Mouse (Mus musculus) gastrocnemius, adult 2 months (tissue): ENCODE measurements around the gene Grik4. TPM values are rescaled to one million over a fixed set of nuclear protein-coding genes. Genes with fewer than 3 reads are reported as not detected.

Experiments used
- DNase-seq: peaks from one replicate; pipeline ENCODE4 v3.0.0; 2022
- H3K27ac ChIP-seq: fragments of 200-600 bp; 2 replicates; pipeline ENCODE4 v1.8.1; 2022; ENCODE audit warnings: mild to moderate bottlenecking
- H3K4me3 ChIP-seq: fragments of 200-600 bp; 2 replicates; pipeline ENCODE4 v1.8.1; 2022; ENCODE audit warnings: mild to moderate bottlenecking, moderate library complexity
- CTCF ChIP-seq: fragments of 200-600 bp; IDR thresholded peaks from 2 replicates; pipeline ENCODE4 v1.8.1; 2022; ENCODE audit warnings: antibody characterized with exemption, mild to moderate bottlenecking, moderate library complexity
- intact Hi-C: fragments of 180-260 bp; cut with DNase I; formaldehyde crosslinking; loops from one replicate; pipeline ENCODE4 v1.15.1; 2025
- total RNA-seq, 2 experiments: library from RNA; stranded (reverse); gene quantifications; 2 replicates each; pipeline ENCODE4 v1.2.3; 2021

Gene Grik4
- total RNA-seq, 2 experiments from 2014 or later: 0.22 TPM; not detected in 1

DNA sequence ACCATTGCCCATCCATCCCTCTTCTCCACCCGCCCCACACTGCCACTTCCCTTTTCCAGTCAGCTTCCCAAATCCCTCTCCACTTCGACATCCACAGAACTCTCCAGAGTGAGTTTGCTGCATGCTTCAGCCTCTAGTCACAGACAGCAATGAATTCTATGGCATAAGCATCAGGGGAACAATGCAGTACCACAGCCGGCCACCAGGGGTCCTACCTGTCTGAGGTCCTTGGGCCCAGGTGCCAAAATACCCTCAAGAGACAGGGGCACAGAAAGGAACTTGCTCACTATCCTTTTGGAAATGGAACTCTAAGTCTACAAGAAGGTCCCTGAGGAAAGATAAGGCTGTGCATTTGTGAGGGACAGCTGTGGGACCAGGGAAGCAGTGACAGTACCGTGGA, 256.1 kb downstream of the Grik4 start:
- peak; percentile 95 for TF ChIP-seq CTCF
- Histone ChIP-seq H3K27ac (no peak overlapping the region), H3K4me3 (no peak overlapping the region)
- intact Hi-C loops: loop anchor here (1.0 to 5.0 kb wide), 2 partner anchors 99 to 256 kb away; partner anchors contain the start of gene Grik4
- DNase-seq: peak; percentile 67

DNA sequence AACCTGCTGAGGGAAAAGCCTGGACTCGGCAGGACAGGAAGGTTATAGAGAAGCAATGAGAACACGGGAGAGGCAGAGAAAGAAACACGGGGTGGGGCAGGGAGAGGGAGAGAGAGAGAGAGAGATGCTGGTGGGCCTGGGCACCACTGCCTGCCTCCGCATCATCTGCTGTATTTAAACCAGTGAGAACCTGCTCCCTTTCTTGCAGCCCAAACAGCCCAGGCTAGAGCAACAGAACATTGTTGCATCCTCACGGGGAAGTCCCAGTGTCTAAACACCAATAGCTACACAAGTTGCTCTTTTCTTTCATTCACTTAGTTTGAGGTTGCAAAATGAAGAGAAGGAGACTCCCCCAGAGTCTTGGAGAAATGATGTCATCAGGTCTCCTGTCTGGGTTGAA, 258.2 kb downstream of the Grik4 start:
- Histone ChIP-seq H3K27ac (no peak overlapping the region), H3K4me3 (no peak overlapping the region)
- intact Hi-C loops: loop anchor here (5.0 kb wide), 1 partner anchor 101 kb away; no protein-coding TSS in a partner anchor
- no peak for TF ChIP-seq CTCF
- DNase-seq: no peak

DNA sequence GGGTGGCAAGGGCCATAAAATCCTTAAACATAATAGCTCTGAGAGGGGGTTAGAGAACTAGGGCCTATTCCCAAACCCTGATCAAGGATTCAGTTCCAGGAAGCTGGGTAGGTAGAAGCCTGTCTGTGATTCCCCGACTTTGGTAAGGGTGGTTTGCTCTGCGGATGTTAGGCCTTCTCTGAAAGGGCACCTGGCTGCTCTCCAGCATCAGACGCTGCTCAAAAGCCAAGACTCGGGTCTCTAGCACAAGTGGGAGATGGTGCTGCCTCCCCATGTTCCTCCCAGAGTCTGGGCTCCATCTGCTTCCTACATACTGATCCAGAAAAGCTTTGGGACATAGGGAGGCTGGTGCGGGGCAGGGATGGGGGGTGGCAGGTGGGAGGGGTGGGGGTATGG, 270.3 kb downstream of the Grik4 start:
- intact Hi-C loops: no loop called here
- TF ChIP-seq CTCF: no peak
- no peak overlapping the region for H3K27ac ChIP-seq

DNA sequence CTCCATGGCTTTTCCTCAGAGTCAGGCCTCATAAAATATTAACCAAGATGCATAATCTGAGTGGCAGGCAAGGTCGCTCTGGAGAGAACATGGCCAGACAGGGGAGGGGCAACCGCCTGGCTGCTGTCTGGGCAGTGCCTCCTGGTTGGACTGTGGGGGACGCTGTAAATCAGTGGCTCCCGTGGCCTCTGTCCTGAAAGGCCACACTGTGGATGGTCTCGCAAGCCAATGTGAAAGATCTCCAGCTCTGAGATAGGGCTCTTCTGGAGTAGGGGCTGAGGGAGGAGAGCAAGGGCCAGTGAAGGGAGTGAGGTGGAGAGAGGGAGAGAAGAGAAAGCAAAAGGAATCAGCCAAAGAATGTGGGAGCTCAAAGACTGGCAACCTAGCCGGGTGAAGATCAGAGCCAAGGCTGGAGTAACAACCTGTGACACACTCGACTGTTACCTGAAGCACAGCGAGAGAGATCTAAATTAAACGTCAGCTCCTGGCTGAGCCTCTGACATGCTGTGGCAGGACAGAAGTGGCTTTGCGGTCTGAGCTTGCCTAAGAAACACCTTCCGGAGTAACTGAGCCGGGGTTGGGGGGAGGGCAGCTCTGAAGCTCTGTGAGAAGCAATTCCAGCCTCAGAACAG, 270.8 kb downstream of the Grik4 start:
- intact Hi-C loops: no loop called here
- H3K4me3 ChIP-seq: no peak overlapping the region
- TF ChIP-seq CTCF: no peak
- DNase-seq: no peak
- no peak overlapping the region for H3K27ac ChIP-seq

More for the DNA sequence above, 270.3 kb downstream of the Grik4 start:
- no peak overlapping the region for H3K4me3 ChIP-seq
- no peak for DNase-seq

DNA sequence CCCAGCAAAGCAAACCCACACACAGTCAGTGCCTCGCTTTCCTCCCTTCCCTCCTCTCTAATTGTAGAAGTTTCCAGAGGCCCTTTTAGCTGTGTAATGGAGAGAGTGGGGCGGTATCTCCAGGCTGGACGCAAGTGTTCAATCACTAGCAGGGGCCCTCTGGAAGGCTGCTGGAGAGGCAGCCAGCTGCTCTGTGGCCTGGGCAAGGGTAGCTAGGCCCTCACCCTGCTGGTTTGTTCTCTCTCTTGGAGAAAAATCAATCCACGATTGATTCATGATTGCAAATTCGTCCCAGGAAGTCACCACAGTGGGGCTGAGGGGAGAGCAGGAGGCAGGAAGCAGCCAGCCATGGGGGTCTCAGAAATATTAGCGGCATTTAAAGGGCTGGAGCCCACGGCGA, 271.3 kb downstream of the Grik4 start:
- intact Hi-C loops: no loop called here
- DNase-seq: no peak
- H3K27ac ChIP-seq: no peak overlapping the region
- H3K4me3 ChIP-seq: no peak overlapping the region
- TF ChIP-seq CTCF: no peak

DNA sequence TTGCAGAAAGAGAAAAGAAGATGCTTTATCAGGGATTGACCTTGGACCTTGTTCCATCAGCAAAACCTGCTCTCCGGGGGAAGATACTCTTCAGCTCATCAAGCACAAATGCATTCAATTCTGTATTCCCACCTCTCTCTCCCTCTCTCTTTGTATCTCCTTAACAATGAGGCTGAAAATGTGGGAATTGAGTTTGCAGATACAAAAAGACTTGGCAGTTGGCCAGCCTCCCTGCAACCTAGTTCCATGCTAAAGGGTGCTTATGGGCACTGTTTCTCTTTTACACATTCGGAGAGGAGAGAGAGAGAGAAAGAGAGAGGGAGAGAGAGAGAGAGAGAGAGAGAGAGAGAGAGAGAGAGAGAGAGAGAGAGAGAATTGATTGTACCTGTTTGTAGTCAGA, 273.7 kb downstream of the Grik4 start:
- no peak for TF ChIP-seq CTCF
- Histone ChIP-seq H3K4me3 (no peak overlapping the region), H3K27ac (no peak overlapping the region)
- intact Hi-C loops: no loop called here
- DNase-seq: no peak

DNA sequence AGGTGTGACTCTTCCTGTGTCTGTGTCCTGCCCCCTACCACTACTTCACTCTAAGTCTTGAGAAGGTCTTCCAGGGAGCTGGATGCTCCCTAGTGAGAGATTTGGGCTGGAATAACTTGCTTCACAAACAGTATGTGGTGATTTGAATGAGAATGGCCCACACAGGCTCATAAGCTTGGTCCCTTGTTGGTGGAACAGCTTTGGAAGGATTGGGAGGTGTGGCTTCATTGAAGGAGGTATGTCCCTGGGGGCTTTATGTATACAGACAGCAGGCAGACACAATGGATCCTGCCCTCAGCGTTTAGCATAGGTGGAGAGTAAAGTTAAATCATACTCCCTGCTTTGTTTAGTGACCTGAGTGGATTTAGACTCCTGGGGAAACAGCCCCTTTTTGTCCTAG, 282.8 kb downstream of the Grik4 start:
- DNase-seq: no peak
- TF ChIP-seq CTCF: no peak
- H3K4me3 ChIP-seq: no peak overlapping the region
- H3K27ac ChIP-seq: no peak overlapping the region
- intact Hi-C loops: no loop called here

DNA sequence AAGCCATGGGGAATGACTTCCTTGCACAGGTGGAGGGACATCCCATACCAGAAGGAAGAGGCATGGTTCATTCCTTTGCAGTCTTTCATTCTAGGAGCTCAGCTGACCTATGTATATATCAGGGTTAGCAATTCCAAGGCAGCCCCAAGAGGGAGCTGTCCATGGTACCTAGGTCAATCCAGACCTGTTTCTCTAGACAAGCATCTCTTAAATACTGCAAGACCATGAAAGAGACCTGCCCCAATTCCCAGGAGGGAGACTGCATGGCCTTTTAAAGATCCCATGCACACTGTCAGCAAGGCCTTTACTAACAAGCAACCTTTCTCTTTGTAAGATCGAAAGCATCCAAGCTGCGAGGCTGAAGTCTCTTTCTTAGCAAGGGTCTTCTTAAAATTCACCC, 291.5 kb downstream of the Grik4 start:
- no peak for DNase-seq
- Histone ChIP-seq H3K27ac (no peak overlapping the region), H3K4me3 (no peak overlapping the region)
- intact Hi-C loops: no loop called here
- no peak for TF ChIP-seq CTCF

DNA sequence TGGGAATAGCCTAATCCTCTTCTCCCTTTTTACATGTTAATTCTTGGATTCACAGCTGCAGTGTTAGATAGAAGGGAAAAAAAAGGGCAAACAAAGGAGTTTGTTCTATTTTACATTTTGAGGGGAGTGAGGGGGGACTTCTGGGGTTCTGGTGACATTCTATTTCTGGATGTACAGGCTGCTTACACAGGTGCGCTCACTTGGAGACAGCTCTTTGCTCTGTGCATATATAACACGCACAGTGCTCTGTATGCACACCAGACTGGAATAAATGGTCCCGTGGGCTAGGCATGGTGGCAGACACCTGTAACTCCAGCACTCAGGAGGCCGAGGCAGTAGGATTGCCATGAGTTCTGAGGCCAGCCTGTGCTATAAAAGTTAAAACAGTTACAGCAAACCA, 292.0 kb downstream of the Grik4 start:
- TF ChIP-seq CTCF: no peak
- no peak overlapping the region for H3K4me3 ChIP-seq
- no peak for DNase-seq
- intact Hi-C loops: no loop called here
- H3K27ac ChIP-seq: no peak overlapping the region

DNA sequence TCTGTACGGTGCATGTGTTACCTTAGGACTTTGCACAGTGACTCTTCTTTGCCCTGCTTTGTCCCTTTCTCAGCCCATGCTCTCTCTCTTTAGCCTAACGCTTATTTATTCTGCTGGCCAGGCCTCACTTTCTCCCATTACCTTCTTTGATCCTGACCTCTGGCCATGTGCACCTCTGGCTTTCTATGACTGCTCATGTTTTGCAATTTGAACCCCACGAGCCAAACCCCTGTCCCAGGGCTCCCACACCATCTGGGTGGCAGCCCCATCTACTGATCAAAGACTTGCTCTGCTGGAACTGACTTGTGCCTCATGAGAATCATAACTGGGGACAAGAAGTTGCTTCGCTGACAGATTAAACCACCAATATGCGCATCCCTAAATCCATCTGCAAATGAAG, 294.4 kb downstream of the Grik4 start:
- no peak overlapping the region for H3K27ac ChIP-seq
- DNase-seq: no peak
- no peak overlapping the region for H3K4me3 ChIP-seq
- intact Hi-C loops: no loop called here
- TF ChIP-seq CTCF: no peak

DNA sequence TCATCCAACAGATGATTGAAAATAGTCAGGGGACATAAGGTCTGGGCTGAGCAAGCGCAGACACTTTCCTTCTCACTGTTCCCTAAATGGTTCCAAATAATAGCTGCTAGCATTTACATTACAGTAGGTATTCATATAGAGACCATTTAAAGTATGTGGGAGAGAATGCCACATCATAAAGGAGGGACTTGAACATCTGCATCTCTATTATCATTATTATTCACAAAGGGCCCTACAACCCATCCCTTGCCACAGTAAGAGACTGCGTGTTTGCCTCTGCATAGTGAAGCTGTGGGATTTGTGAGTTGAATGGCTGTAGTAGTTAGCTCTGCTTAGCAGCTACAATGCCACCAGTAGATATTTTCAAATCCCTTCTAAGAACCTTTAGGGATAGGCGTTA, 296.2 kb downstream of the Grik4 start:
- H3K27ac ChIP-seq: no peak overlapping the region
- no peak overlapping the region for H3K4me3 ChIP-seq
- intact Hi-C loops: no loop called here
- TF ChIP-seq CTCF: no peak
- DNase-seq: no peak

DNA sequence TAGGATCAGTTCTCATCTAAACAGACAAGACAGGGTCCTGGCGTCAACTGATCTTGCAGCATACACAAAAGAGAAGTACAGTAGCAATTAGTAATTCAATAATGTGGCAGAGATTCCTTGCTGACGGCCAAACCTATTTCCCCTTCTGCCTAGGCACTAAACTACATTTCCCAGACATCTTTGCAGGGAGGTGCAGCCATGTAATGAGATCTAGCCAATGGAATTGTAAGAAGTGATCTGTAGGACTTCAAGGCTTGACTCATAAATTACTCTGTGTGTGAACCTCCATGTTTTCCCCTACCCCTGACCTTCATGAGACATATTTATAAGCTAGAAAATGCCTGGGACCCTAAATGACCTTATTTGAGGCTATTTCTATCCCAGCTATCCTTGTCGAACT, 296.7 kb downstream of the Grik4 start:
- no peak for DNase-seq
- H3K4me3 ChIP-seq: no peak overlapping the region
- no peak overlapping the region for H3K27ac ChIP-seq
- intact Hi-C loops: no loop called here
- TF ChIP-seq CTCF: no peak

DNA sequence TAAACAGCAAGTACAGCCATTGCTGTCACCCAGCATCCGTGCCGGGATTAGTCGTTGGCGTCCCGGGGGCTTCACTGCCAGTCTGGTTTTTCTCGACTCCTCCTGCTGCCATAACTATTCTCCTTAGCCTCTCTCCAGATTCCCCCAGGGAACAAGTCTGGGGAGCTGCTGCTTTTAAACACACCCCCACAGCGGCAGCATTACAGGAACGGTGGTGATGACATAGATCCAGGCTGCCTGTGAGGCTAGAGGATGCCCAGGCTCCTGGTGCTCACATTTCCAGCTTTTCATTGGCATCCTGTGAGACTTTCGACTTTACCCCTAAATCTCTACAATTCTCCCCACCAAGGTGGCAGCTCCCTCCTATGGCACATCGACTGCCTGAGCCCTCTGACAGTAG, 297.5 kb downstream of the Grik4 start:
- no peak overlapping the region for H3K4me3 ChIP-seq
- no peak for TF ChIP-seq CTCF
- DNase-seq: no peak
- no peak overlapping the region for H3K27ac ChIP-seq
- intact Hi-C loops: no loop called here

DNA sequence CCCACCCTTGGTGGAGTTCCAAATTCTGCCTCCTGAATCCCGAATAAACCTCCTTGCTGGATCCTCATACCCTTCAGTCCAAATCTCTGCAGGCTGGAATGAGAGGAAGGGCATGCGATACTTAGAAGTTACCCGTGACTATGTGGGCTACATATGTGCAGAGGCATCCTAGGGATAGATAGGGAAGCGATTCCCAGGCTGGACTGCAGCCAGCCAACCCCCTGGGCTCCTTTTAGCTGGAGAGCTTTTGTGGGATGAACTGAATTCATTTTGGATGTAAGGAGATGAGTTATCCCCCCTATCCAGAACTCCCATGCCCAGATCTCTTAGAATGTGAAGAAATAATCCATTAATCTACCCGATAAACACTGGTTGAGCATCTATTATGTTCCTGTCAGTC, 299.1 kb downstream of the Grik4 start:
- TF ChIP-seq CTCF: no peak
- Histone ChIP-seq H3K4me3 (no peak overlapping the region), H3K27ac (no peak overlapping the region)
- intact Hi-C loops: no loop called here
- DNase-seq: no peak

DNA sequence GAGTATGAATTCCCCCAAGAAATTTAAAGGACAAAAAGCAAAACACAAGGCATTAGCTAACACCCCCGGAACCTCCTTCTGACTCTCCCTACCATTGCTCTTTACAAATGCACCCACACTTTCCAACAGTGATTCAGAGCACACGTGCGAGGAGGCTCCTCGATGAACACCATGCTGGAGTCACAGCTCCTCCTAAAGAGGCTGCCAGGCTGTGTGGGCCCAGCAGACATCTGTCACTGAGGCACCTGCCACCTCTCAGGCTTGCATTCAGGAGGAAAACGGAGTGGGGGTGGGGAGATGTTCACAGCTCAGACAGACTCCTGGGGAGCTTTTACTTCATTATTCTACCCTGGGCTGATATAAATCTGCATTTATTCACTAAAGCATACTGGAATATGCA, 301.5 kb downstream of the Grik4 start:
- DNase-seq: no peak
- no peak overlapping the region for H3K27ac ChIP-seq
- TF ChIP-seq CTCF: no peak
- intact Hi-C loops: no loop called here
- no peak overlapping the region for H3K4me3 ChIP-seq
